Mouse (Mus musculus) MEL (cell line): ENCODE results near the gene Prdx2.

Experiments
- CTCF ChIP-seq, 3 experiments: IDR thresholded peaks in 2 of 3; conservative IDR thresholded peaks in 1 of 3; 2 replicates each; pipeline ENCODE4 v1.5.1; 2011 to 2012; ENCODE audit warnings: low read length in 3 of 3, low read depth in 2 of 3, mild to moderate bottlenecking in 2 of 3, improper control_type of control experiment in 1 of 3, inconsistent platforms in 1 of 3, mixed read lengths in 1 of 3, moderate library complexity in 1 of 3; ENCODE audit not compliant: control insufficient read depth in 1 of 3, insufficient read depth in 1 of 3, poor library complexity in 1 of 3, severe bottlenecking in 1 of 3
- MAX ChIP-seq: IDR thresholded peaks from 2 replicates; pipeline ENCODE4 v1.6.1; 2011; ENCODE audit warnings: low read length, improper control_type of control experiment
- TCF12 ChIP-seq: IDR thresholded peaks from 2 replicates; pipeline ENCODE4 v1.6.1; 2014; ENCODE audit warnings: low read depth, mild to moderate bottlenecking, inconsistent platforms, low read length, improper control_type of control experiment, moderate library complexity

GRCm38 (mm10) chr8:84921596-84921995, 47.8 kb upstream of the Prdx2 start:
- no peak for TF ChIP-seq CTCF (IDR thresholded peaks at IDR 0.05 in 2 of 3, conservative IDR thresholded peaks at IDR 0.05 in 1 of 3; ENCODE audit: control insufficient read depth in 1 of 3, insufficient read depth in 1 of 3, low read depth in 2 of 3, low read length in 3 of 3, poor library complexity in 1 of 3, severe bottlenecking in 1 of 3)
- TF ChIP-seq TCF12, result no peak
- no peak for TF ChIP-seq MAX
